Mouse (Mus musculus): Measurements from ENCODE around the gene Ahcyl1. TPM values are rescaled to one million over a fixed set of nuclear protein-coding genes. Genes with fewer than 3 reads are reported as not detected.

The Ahcyl1 gene
- total and polyA plus RNA-seq, 3 experiments: 21.4 to 146 (median 54.9) TPM

GRCm38 (mm10) chr3:107670500-107670899 lies 25.9 kb downstream of the Ahcyl1 start:
- ATAC-seq (ENCODE audit: extremely low read depth, insufficient number of reproducible peaks, low FRiP score, poor library complexity, severe bottlenecking) (no peak), DNase-seq (ENCODE audit: low spot score) (no peak)
- peaks cover 90% of the 10 kb centered on the region for H3K36me3 ChIP-seq (replicated peaks)

DNA sequence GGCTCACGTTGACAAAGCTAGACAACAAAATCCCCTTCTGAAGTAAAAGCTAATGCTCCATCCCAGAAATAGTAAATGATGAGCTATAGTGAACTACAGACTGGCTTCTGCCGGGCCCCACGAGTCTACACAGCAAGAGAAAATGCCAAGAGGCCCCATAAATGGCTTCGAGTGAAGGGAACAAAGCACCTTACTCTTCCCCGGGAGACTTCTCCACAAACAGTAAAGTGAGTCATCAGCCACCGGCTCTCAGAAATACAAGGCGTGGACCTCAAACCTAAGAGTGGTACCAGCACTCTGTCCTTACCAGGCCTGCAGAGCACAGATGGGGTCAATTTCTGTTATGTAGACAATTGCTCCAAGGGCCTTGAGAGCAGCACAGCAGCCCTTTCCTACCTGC lies 27.6 kb downstream of the Ahcyl1 start:
- peaks cover 89% of the 10 kb centered on the region for H3K36me3 ChIP-seq (replicated peaks)
- no peak overlapping the region for H3K4me3 ChIP-seq (ENCODE audit: low read depth, low read length)
- H3K4me1 ChIP-seq (ENCODE audit: insufficient read depth, low read depth, low read length): no peaks in the 10 kb centered on the region
- no peak for ATAC-seq (ENCODE audit: extremely low read depth, insufficient number of reproducible peaks, low FRiP score, poor library complexity, severe bottlenecking)
- no peaks in the 10 kb centered on the region for H3K9me3 ChIP-seq (replicated peaks)
- TF ChIP-seq GATA1 (IDR thresholded peaks at IDR 0.05; ENCODE audit: borderline replicate concordance, low read length) (no peak), CTCF (IDR thresholded peaks at IDR 0.05; ENCODE audit: low read depth, low read length) (no peak), TAL1 (conservative IDR thresholded peaks at IDR 0.05; ENCODE audit: low read depth, low read length) (no peak)
- no peak for DNase-seq (ENCODE audit: low spot score)
- H3K27me3 ChIP-seq (ENCODE audit: insufficient read depth, low read length): no peaks in the 10 kb centered on the region

More at GRCm38 (mm10) chr3:107670500-107670899, 25.9 kb downstream of the Ahcyl1 start:
- Histone ChIP-seq H3K27me3 (ENCODE audit: insufficient read depth, low read length) (no peaks in the 10 kb centered on the region), H3K4me1 (ENCODE audit: insufficient read depth, low read depth, low read length) (no peaks in the 10 kb centered on the region), H3K9me3 (replicated peaks) (no peaks in the 10 kb centered on the region), H3K4me3 (ENCODE audit: low read depth, low read length) (no peak overlapping the region)
- TF ChIP-seq GATA1 (IDR thresholded peaks at IDR 0.05; ENCODE audit: borderline replicate concordance, low read length) (no peak), GATA2 (IDR thresholded peaks at IDR 0.05; ENCODE audit: borderline replicate concordance, low read depth, low read length) (no peak), TAL1 (conservative IDR thresholded peaks at IDR 0.05; ENCODE audit: low read depth, low read length) (no peak), CTCF (IDR thresholded peaks at IDR 0.05; ENCODE audit: low read depth, low read length) (no peak), POLR2AphosphoS5 (IDR thresholded peaks at IDR 0.05; ENCODE audit: insufficient replicate concordance, low read depth, low read length) (no peak)

DNA sequence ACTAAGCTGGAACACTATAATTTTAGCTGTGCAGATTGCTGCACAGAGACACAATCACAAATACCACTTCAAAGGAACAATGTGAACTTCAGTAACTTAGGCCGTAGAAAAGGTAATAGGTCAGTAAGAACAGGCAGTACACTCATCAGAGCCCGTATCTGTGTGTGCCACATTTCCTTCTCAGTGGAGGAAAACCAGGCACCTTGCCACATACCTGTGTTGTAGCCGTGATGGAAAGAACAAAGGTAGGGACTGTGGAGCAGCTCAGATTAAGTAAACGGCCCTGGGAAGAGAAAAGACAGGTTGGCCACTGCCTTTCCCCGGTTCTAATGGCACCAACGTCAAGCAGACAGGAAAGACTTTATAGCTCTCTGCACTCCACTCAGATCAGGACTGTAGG lies 28.9 kb downstream of the Ahcyl1 start:
- no peak for TF ChIP-seq GATA2 (IDR thresholded peaks at IDR 0.05; ENCODE audit: borderline replicate concordance, low read depth, low read length)
- TF ChIP-seq GATA1 (IDR thresholded peaks at IDR 0.05; ENCODE audit: borderline replicate concordance, low read length): no peak
- TF ChIP-seq POLR2AphosphoS5 (IDR thresholded peaks at IDR 0.05; ENCODE audit: insufficient replicate concordance, low read depth, low read length): no peak
- TF ChIP-seq TAL1 (conservative IDR thresholded peaks at IDR 0.05; ENCODE audit: low read depth, low read length): no peak
- TF ChIP-seq CTCF (IDR thresholded peaks at IDR 0.05; ENCODE audit: low read depth, low read length): no peak
- DNase-seq (ENCODE audit: low spot score) (no peak), ATAC-seq (ENCODE audit: extremely low read depth, insufficient number of reproducible peaks, low FRiP score, poor library complexity, severe bottlenecking) (no peak)
- peaks cover 93% of the 10 kb centered on the region for H3K36me3 ChIP-seq (replicated peaks)
- no peaks in the 10 kb centered on the region for H3K4me1 ChIP-seq (ENCODE audit: insufficient read depth, low read depth, low read length)
- H3K27me3 ChIP-seq (ENCODE audit: insufficient read depth, low read length): no peaks in the 10 kb centered on the region
- no peak overlapping the region for H3K4me3 ChIP-seq (ENCODE audit: low read depth, low read length)
- H3K9me3 ChIP-seq (replicated peaks): no peaks in the 10 kb centered on the region

GRCm38 (mm10) chr3:107664641-107665040 lies 31.7 kb downstream of the Ahcyl1 start:
- ATAC-seq (ENCODE audit: extremely low read depth, insufficient number of reproducible peaks, low FRiP score, poor library complexity, severe bottlenecking) (no peak), DNase-seq (ENCODE audit: low spot score) (no peak)
- TF ChIP-seq TAL1 (conservative IDR thresholded peaks at IDR 0.05; ENCODE audit: low read depth, low read length) (no peak), CTCF (IDR thresholded peaks at IDR 0.05; ENCODE audit: low read depth, low read length) (no peak), GATA2 (IDR thresholded peaks at IDR 0.05; ENCODE audit: borderline replicate concordance, low read depth, low read length) (no peak), GATA1 (IDR thresholded peaks at IDR 0.05; ENCODE audit: borderline replicate concordance, low read length) (no peak), POLR2AphosphoS5 (IDR thresholded peaks at IDR 0.05; ENCODE audit: insufficient replicate concordance, low read depth, low read length) (no peak)
- peaks cover 93% of the 10 kb centered on the region for H3K36me3 ChIP-seq (replicated peaks)
- no peak overlapping the region for H3K4me3 ChIP-seq (ENCODE audit: low read depth, low read length)
- H3K27me3 ChIP-seq (ENCODE audit: insufficient read depth, low read length): no peaks in the 10 kb centered on the region
- H3K9me3 ChIP-seq (replicated peaks): no peaks in the 10 kb centered on the region
- H3K4me1 ChIP-seq (ENCODE audit: insufficient read depth, low read depth, low read length): no peaks in the 10 kb centered on the region

- no peaks in the 10 kb centered on the region for H3K9me3 ChIP-seq (replicated peaks)
- ATAC-seq (ENCODE audit: extremely low read depth, insufficient number of reproducible peaks, low FRiP score, poor library complexity, severe bottlenecking) (no peak), DNase-seq (ENCODE audit: low spot score) (no peak)
- peaks cover 51% of the 10 kb centered on the region for H3K36me3 ChIP-seq (replicated peaks)
- no peak overlapping the region for H3K4me3 ChIP-seq (ENCODE audit: low read depth, low read length)
- no peaks in the 10 kb centered on the region for H3K4me1 ChIP-seq (ENCODE audit: insufficient read depth, low read depth, low read length)
- TF ChIP-seq GATA1 (IDR thresholded peaks at IDR 0.05; ENCODE audit: borderline replicate concordance, low read length) (no peak), GATA2 (IDR thresholded peaks at IDR 0.05; ENCODE audit: borderline replicate concordance, low read depth, low read length) (no peak), TAL1 (conservative IDR thresholded peaks at IDR 0.05; ENCODE audit: low read depth, low read length) (no peak), CTCF (IDR thresholded peaks at IDR 0.05; ENCODE audit: low read depth, low read length) (no peak), POLR2AphosphoS5 (IDR thresholded peaks at IDR 0.05; ENCODE audit: insufficient replicate concordance, low read depth, low read length) (no peak)
- H3K27me3 ChIP-seq (ENCODE audit: insufficient read depth, low read length): no peaks in the 10 kb centered on the region
Measured at GRCm38 (mm10) chr3:107659000-107659399, 37.4 kb downstream of the Ahcyl1 start.

DNA sequence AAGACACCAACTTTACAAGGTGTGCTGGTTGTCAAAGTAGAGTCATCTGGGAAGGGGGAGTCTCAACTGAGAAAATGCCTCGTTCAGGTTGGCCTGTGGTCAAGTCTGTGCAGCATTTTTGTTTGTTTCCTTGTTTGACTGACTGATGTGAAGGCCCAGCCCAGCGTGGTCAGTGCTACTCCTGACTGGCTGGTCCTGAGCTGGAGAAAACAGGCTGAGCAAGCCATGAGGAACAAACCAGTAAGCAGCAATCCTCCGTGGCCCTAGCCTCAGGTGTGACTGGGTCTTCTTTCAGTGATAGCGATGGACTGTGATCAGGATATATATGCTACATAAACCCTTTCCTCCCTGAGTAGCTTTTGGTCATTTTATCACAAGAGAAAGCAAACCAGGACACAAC lies 39.5 kb downstream of the Ahcyl1 start:
- Histone ChIP-seq H3K4me1 (ENCODE audit: insufficient read depth, low read depth, low read length) (no peaks in the 10 kb centered on the region), H3K36me3 (replicated peaks) (peaks cover 32% of the 10 kb centered on the region), H3K4me3 (ENCODE audit: low read depth, low read length) (no peak overlapping the region), H3K27me3 (ENCODE audit: insufficient read depth, low read length) (no peaks in the 10 kb centered on the region), H3K9me3 (replicated peaks) (no peaks in the 10 kb centered on the region)
- no peak for DNase-seq (ENCODE audit: low spot score)
- TF ChIP-seq GATA2 (IDR thresholded peaks at IDR 0.05; ENCODE audit: borderline replicate concordance, low read depth, low read length) (no peak), GATA1 (IDR thresholded peaks at IDR 0.05; ENCODE audit: borderline replicate concordance, low read length) (no peak), CTCF (IDR thresholded peaks at IDR 0.05; ENCODE audit: low read depth, low read length) (no peak), TAL1 (conservative IDR thresholded peaks at IDR 0.05; ENCODE audit: low read depth, low read length) (no peak), POLR2AphosphoS5 (IDR thresholded peaks at IDR 0.05; ENCODE audit: insufficient replicate concordance, low read depth, low read length) (no peak)
- ATAC-seq (ENCODE audit: extremely low read depth, insufficient number of reproducible peaks, low FRiP score, poor library complexity, severe bottlenecking): no peak

Data from G1E (cell line).